Mouse (Mus musculus): Measurements from ENCODE around the gene Zan. TPM values are rescaled to one million over a fixed set of nuclear protein-coding genes. Genes with fewer than 3 reads are reported as not detected.

Zan gene
- polyA plus RNA-seq (2012; ENCODE audit: insufficient read depth, insufficient read length, missing spikeins) = not detected in 2 replicates

DNA sequence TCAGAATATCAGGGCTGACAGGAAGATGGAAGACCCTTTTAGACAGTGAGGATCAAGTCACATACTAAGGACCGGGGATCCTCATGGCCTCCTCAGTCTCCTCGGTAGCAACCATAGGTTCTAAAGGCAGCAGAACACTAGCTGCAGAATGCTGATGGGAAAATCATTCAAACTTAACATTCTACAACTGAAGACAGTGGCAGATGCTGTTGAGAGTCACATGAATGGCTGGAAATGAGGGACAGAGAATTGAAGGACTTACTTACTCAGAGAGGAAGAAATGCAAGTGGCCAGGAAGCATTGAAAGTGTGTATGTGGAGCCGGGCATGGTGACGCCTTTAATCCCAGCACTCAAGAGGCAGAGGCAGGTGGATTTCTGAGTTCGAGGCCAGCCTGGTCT, at the start of gene Zan:
Zan (minus strand) TSS at position 101 of the 400 bp plus-strand sequence.
- H3K4me1 ChIP-seq (ENCODE audit: control insufficient read depth, insufficient read depth, insufficient read length, low read length) = no peaks in the 10 kb centered on the region

DNA sequence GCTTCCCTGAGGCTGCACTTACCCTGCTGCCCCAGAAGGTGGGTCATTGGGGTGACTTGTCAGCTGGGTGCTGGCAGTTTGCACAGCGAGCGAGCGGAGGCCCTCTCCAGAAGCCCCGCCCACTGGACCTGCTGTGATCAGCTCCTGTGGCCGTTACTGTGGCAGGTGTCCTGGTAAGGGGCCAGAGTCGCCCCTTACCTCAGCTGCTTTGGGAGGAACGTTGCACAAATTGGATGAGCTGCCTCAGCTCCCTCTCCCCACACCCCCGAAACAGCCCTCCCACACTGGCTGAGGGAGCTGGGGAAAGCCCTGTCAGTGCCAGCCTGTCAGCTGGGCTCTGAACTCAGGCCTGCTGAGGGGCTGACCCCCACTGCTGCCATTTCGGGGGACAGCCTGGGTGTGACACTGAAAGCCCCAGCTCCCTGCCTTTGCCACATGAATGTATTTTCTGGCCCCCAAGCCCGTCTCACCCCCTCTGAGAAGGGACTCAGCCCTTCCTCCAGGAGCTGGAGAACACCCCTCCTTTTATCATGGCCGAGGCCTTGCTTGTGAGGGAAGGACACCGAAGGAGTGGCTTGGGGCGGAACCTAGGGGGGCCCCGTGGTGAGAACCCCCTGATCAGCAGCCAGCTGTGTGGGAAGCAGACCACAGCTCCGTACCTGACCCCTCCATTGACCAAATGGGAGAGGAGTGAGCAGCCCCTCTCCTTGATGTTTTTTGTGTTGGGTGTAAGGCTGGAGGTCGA, 49.5 kb upstream of the Zan start:
- Histone ChIP-seq H3K27ac (replicated peaks; ENCODE audit: low read depth, low read length) (no peak overlapping the region), H3K4me1 (ENCODE audit: control insufficient read depth, insufficient read depth, insufficient read length, low read length) (no peaks in the 10 kb centered on the region), H3K4me3 (ENCODE audit: insufficient read depth, low read depth, low read length) (no peak overlapping the region)

More for the DNA sequence above, at the start of gene Zan:
- Histone ChIP-seq H3K4me3 (ENCODE audit: insufficient read depth, low read depth, low read length) (no peak within 1 kb of the TSS), H3K27ac (replicated peaks; ENCODE audit: low read depth, low read length) (no peak within 1 kb of the TSS)

- Histone ChIP-seq H3K27ac (replicated peaks; ENCODE audit: low read depth, low read length) (no peak overlapping the region), H3K4me3 (ENCODE audit: insufficient read depth, low read depth, low read length) (no peak overlapping the region), H3K4me1 (ENCODE audit: control insufficient read depth, insufficient read depth, insufficient read length, low read length) (no peaks in the 10 kb centered on the region)
Observed at GRCm38 (mm10) chr5:137525511-137525910, 48.6 kb upstream of the Zan start.

DNA sequence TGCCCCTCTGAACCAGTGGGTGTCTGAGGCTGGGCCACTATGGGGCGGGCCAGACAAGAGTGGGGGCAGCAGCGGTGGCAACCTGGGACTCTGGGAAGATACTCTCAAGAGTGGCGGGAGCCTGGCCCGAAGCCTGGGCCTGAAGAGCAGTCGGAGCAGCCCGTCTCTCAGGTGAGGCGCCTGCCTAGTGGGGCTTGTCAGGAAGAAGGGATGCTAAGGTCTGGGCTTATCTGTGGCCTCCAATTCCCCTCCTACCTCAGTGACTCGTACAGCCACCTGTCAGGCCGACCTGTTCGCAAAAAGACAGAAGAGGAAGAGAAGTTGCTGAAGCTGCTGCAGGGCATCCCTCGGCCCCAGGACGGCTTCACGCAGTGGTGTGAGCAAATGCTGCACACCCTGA, 47.8 kb upstream of the Zan start:
- Histone ChIP-seq H3K4me3 (ENCODE audit: insufficient read depth, low read depth, low read length) (no peak overlapping the region), H3K4me1 (ENCODE audit: control insufficient read depth, insufficient read depth, insufficient read length, low read length) (no peaks in the 10 kb centered on the region), H3K27ac (replicated peaks; ENCODE audit: low read depth, low read length) (no peak overlapping the region)

- Histone ChIP-seq H3K27ac (replicated peaks; ENCODE audit: low read depth, low read length) (no peak overlapping the region), H3K4me1 (ENCODE audit: control insufficient read depth, insufficient read depth, insufficient read length, low read length) (no peaks in the 10 kb centered on the region), H3K4me3 (ENCODE audit: insufficient read depth, low read depth, low read length) (no peak overlapping the region)
Observed at GRCm38 (mm10) chr5:137524251-137524515, 47.3 kb upstream of the Zan start.

DNA sequence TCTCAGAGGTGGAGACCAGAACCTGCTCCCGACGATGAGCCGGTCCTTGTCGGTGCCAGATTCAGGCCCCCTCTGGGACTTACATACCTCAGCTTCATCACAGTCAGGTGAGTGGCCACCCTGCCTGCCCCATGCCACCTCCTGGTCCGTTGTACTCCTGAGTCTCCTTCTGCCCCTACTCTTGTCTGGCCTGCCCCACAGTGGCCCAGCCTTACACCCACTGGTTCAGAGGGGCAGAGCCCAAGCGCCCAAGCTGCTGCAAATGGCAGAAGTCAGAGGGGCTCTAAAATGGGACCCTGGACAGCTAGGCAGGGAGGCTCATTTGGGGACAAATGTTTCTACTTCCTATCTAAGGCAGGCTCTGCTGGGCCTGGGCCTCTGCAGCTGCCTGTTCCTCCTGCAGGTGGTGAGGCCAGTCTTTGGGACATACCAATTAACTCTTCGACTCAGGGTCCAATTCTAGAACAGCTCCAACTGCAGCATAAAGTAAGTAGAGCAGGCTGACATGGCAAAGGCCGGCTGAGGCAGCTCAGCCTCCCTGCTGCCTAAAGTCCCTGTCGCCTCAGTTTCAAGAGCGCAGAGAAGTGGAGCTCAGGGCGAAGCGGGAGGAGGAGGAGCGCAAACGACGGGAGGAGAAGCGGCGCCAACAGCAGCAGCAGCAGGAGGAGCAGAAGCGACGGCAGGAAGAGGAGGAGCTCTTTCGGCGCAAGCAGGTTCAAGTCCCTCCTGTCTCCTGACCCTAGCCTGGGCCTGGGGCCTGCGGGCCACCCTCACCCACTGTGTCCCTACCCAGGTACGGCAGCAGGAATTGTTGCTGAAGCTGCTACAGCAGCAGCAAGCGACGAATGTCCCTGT, 46.8 kb upstream of the Zan start:
- Histone ChIP-seq H3K4me3 (ENCODE audit: insufficient read depth, low read depth, low read length) (no peak overlapping the region), H3K27ac (replicated peaks; ENCODE audit: low read depth, low read length) (no peak overlapping the region), H3K4me1 (ENCODE audit: control insufficient read depth, insufficient read depth, insufficient read length, low read length) (no peaks in the 10 kb centered on the region)

DNA sequence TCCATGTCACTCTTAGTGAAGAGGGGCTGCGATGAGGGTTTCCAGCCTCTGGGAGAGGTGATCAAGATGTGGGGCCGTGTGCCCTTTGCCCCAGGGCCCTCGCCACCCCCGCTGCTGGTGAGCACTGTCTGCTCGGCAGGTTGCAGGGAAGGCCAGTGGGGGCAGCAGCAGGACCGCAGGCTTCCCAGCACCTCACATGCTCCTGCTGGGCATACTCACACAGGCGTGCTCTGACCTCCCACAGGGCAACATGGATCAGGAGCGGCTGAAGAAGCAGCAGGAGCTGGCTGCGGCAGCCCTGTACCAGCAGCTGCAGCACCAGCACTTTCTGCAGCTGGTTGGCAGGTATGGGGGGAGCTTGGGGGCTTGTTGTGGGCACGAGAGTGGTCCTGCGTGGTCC, 45.8 kb upstream of the Zan start:
- H3K4me3 ChIP-seq (ENCODE audit: insufficient read depth, low read depth, low read length) = no peak overlapping the region
- no peak overlapping the region for H3K27ac ChIP-seq (replicated peaks; ENCODE audit: low read depth, low read length)
- H3K4me1 ChIP-seq (ENCODE audit: control insufficient read depth, insufficient read depth, insufficient read length, low read length) = no peaks in the 10 kb centered on the region

GRCm38 (mm10) chr5:137521861-137522260, 45.0 kb upstream of the Zan start:
- Histone ChIP-seq H3K4me1 (ENCODE audit: control insufficient read depth, insufficient read depth, insufficient read length, low read length) (no peaks in the 10 kb centered on the region), H3K27ac (replicated peaks; ENCODE audit: low read depth, low read length) (no peak overlapping the region), H3K4me3 (ENCODE audit: insufficient read depth, low read depth, low read length) (no peak overlapping the region)

DNA sequence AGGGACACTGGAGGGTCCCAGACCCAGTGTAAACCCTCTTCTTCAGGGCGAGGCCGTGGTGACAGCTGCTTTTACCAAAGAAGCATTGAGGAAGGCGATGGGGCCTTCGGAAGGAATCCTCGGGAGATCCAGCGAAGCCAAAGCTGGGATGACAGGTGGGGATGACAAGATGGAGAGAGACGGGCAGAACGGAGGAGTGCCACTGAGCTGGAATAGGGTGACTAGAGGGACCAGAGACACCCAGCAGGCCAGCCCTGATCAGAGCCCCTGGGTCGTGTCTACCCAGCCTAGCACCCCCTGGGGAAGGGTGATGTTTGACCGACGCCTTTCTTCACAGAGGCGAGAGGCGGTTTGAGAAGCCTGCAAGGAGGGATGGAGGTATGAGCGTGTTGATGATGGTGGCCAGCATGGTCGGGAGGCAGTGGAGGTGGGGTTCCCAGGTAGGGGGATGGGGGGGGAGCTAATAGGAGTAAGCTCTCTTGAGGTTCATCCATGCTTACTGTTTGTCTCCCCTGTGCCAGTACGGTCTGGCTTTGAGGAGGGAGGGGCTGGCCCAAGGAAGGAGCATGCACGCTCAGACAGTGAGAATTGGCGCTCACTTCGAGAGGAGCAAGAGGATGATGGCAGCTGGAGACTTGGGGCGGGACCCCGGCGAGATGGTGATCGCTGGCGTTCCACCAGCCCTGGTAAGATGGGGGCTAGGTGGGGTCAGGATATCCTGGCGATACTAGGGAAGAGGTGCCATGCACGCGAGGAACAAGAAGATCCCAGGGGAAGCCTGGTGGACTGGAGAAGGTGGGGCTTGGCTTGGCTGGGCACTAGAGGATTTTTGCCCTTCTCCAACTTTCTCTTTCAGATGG, 43.1 kb upstream of the Zan start:
- Histone ChIP-seq H3K4me3 (ENCODE audit: insufficient read depth, low read depth, low read length) (no peak overlapping the region), H3K27ac (replicated peaks; ENCODE audit: low read depth, low read length) (no peak overlapping the region), H3K4me1 (ENCODE audit: control insufficient read depth, insufficient read depth, insufficient read length, low read length) (no peaks in the 10 kb centered on the region)

GRCm38 (mm10) chr5:137518436-137518835, 41.6 kb upstream of the Zan start, which contains the start of gene Gigyf1:
Gene Gigyf1, plus strand, starts transcription at chr5:137518548.
- Histone ChIP-seq H3K27ac (replicated peaks; ENCODE audit: low read depth, low read length) (no peak within 1 kb of the TSS), H3K4me1 (ENCODE audit: control insufficient read depth, insufficient read depth, insufficient read length, low read length) (no peaks in the 10 kb centered on the region; the same call in 1 of the 2 replicates), H3K4me3 (ENCODE audit: insufficient read depth, low read depth, low read length) (no peak within 1 kb of the TSS)

DNA sequence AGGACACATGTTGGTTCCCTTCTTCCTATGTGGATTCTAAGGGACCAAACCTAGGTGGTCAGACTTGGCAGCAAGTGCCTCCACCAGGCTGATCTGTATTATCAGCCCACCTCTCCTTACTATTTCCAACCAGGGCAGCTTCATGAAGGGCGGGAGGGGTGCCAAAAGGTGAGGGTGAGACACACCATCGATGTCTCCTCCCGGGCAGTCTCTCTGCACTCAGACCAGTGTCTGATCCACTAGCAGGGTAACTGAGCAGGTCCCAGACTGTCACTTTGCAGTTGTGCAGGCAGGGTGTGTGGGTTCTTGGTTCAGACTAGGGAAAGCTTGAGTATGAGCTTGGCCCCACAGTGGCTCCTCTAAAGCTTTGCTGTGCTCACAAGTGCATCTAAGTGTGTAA, 37.9 kb upstream of the Zan start:
- H3K4me3 ChIP-seq (ENCODE audit: insufficient read depth, low read depth, low read length) = no peak overlapping the region
- no peak overlapping the region for H3K27ac ChIP-seq (replicated peaks; ENCODE audit: low read depth, low read length)
- H3K4me1 ChIP-seq (ENCODE audit: control insufficient read depth, insufficient read depth, insufficient read length, low read length) = peaks cover 12% of the 10 kb centered on the region

- no peak overlapping the region for H3K4me3 ChIP-seq (ENCODE audit: insufficient read depth, low read depth, low read length)
- H3K27ac ChIP-seq (replicated peaks; ENCODE audit: low read depth, low read length) = no peak overlapping the region
- peaks cover 12% of the 10 kb centered on the region for H3K4me1 ChIP-seq (ENCODE audit: control insufficient read depth, insufficient read depth, insufficient read length, low read length)
Observed at GRCm38 (mm10) chr5:137513951-137514721, 37.3 kb upstream of the Zan start.

- Histone ChIP-seq H3K4me3 (ENCODE audit: insufficient read depth, low read depth, low read length) (no peak overlapping the region), H3K27ac (replicated peaks; ENCODE audit: low read depth, low read length) (no peak overlapping the region), H3K4me1 (ENCODE audit: control insufficient read depth, insufficient read depth, insufficient read length, low read length) (peaks cover 12% of the 10 kb centered on the region)
Observed at GRCm38 (mm10) chr5:137512847-137513794, 36.3 kb upstream of the Zan start.

- Histone ChIP-seq H3K4me3 (ENCODE audit: insufficient read depth, low read depth, low read length) (peak overlapping the region; percentile 73), H3K4me1 (ENCODE audit: control insufficient read depth, insufficient read depth, insufficient read length, low read length) (peaks cover 12% of the 10 kb centered on the region), H3K27ac (replicated peaks; ENCODE audit: low read depth, low read length) (no peak overlapping the region)
Observed at GRCm38 (mm10) chr5:137511706-137512105, 34.8 kb upstream of the Zan start.

Data from brown adipose tissue, adult 24 weeks (tissue).